In the genomic region with DNA sequence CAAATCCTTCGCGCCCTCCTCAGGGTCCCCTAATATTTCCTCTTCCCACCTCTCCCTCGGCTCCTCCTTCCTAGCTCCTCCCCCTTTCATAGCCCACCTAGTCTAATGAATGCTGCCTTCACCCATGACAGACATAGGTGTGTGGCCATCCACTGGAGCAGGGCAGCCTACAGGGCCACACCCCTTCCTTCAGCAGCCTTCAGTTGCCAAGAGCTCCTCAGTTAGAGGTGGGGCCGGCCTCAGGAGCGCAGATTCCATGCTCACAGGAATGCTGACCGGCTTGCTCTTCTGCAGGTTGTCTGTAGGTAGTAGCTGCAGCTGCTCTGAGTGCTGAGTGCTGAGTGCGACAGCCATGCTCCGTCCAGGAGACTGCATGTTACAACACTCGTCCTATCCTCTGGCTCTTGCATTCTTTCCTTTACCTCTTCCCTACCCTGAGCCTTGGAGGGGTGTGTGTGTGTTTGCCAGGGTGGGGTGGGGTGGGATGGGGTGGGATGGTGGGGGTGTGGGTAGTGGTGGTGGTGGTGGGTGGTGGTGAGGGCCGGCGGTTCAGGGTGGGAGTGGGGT, we compare ENCODE assay signal across 10 mouse cellular contexts. TPM values are rescaled to one million over a fixed set of nuclear protein-coding genes. Genes with fewer than 3 reads are reported as not detected.
DNase-seq lines count a peak whose midpoint lies in the region; ATAC-seq and TF ChIP-seq lines count a peak whose summit lies in the region.
"Had no signal": no experiment of that assay in that cellular context is flagged by ENCODE, and none has a peak within 500 bp of the region (broad histone marks: within the 10 kb centered on the region; RNA-seq: fewer than 3 reads in every experiment).

No protein-coding gene starts in this region.

- no peaks in the 10 kb centered on the region for H3K4me1 ChIP-seq in midbrain, embryonic 11.5 days (ENCODE audit: control insufficient read depth, insufficient read depth, low read length)
- H3K4me1 ChIP-seq in midbrain, embryonic 15.5 days: no peaks in the 10 kb centered on the region
- 0 out of 2 replicates have a peak, but pooled peaks cover 2% of the 10 kb centered on the region for H3K4me1 ChIP-seq in lung, adult 2 months (ENCODE audit: control insufficient read depth, insufficient read depth, low read length)
- no peaks in the 10 kb centered on the region for H3K4me1 ChIP-seq in stomach, postnatal 0 days (replicated peaks; ENCODE audit: control insufficient read depth, insufficient read depth)
- H3K4me1 ChIP-seq: heart, embryonic 13.5 days had no signal

- no peaks in the 10 kb centered on the region for H3K9me3 ChIP-seq in midbrain, embryonic 11.5 days (ENCODE audit: control insufficient read depth, low read length)
- no peaks in the 10 kb centered on the region for H3K9me3 ChIP-seq in midbrain, embryonic 15.5 days
- H3K9me3 ChIP-seq in stomach, postnatal 0 days (ENCODE audit: control insufficient read depth, low read length): no peaks in the 10 kb centered on the region
- H3K9me3 ChIP-seq: heart, embryonic 13.5 days had no signal

- no peak overlapping the region for H3K27ac ChIP-seq in midbrain, embryonic 11.5 days (ENCODE audit: low read depth, low read length)
- H3K27ac ChIP-seq in midbrain, embryonic 15.5 days: no peak overlapping the region
- no peak overlapping the region for H3K27ac ChIP-seq in stomach, postnatal 0 days (replicated peaks)
- H3K27ac ChIP-seq: heart, embryonic 13.5 days had no signal

- no peak for ATAC-seq in CD4-positive, CD25-positive, alpha-beta regulatory T cell, adult 4 months
- no peak for ATAC-seq in midbrain, embryonic 11.5 days (ENCODE audit: low FRiP score)
- no peak for ATAC-seq in midbrain, embryonic 15.5 days (replicated peaks)
- ATAC-seq in stomach, postnatal 0 days (ENCODE audit: low FRiP score, low TSS enrichment): peak; percentile 66

- no peak overlapping the region for H3K9ac ChIP-seq in midbrain, embryonic 11.5 days (ENCODE audit: low read length)
- no peak overlapping the region for H3K9ac ChIP-seq in midbrain, embryonic 15.5 days
- H3K9ac ChIP-seq in stomach, postnatal 0 days (ENCODE audit: low read length): no peak overlapping the region
- H3K9ac ChIP-seq: heart, embryonic 13.5 days had no signal

- 83% methylated on average over 11 of the region's 11 CpGs for WGBS in midbrain, embryonic 11.5 days
- WGBS in midbrain, embryonic 15.5 days: 83% methylated on average over 11 of the region's 11 CpGs
- WGBS in lung, adult 2 months: 66% methylated on average over 11 of the region's 11 CpGs
- 50% methylated on average over 11 of the region's 11 CpGs for WGBS in stomach, postnatal 0 days

- H3K36me3 ChIP-seq in midbrain, embryonic 11.5 days (ENCODE audit: control insufficient read depth, insufficient read depth, low read length): no peaks in the 10 kb centered on the region
- no peaks in the 10 kb centered on the region for H3K36me3 ChIP-seq in midbrain, embryonic 15.5 days (replicated peaks)
- H3K36me3 ChIP-seq in stomach, postnatal 0 days (ENCODE audit: control insufficient read depth, insufficient read depth, low read length): no peaks in the 10 kb centered on the region
- H3K36me3 ChIP-seq: heart, embryonic 13.5 days had no signal

- 0 out of 2 replicates have a peak, but pooled peaks have one; percentile 3 for TF ChIP-seq POLR2A in lung, adult 2 months (IDR thresholded peaks at IDR 0.05; ENCODE audit: borderline replicate concordance, extremely low read depth, low read depth, low read length)

- no peaks in the 10 kb centered on the region for H3K27me3 ChIP-seq in midbrain, embryonic 11.5 days (ENCODE audit: control insufficient read depth, insufficient read depth, low read length)
- no peaks in the 10 kb centered on the region for H3K27me3 ChIP-seq in midbrain, embryonic 15.5 days (replicated peaks)
- no peaks in the 10 kb centered on the region for H3K27me3 ChIP-seq in stomach, postnatal 0 days (ENCODE audit: control insufficient read depth, insufficient read depth, low read length)
- H3K27me3 ChIP-seq: heart, embryonic 13.5 days had no signal

- peak; percentile 13 for DNase-seq in CD4-positive, CD25-positive, alpha-beta regulatory T cell, adult 2 months (ENCODE audit: low read depth, low spot score)
- peak; percentile 61 for DNase-seq in midbrain, embryonic 11.5 days (ENCODE audit: low spot score, missing footprints)
- DNase-seq in lung, adult 2 months: peak; percentile 49
- peak; percentile 49 for DNase-seq in stomach, postnatal 0 days (ENCODE audit: low spot score)
- no peak for DNase-seq in cerebellum, adult 11-12 months
- no peak for DNase-seq in cerebellum, postnatal 14 days
- DNase-seq: adrenal gland, postnatal 10 days had no signal

- no peak overlapping the region for H3K4me2 ChIP-seq in midbrain, embryonic 11.5 days
- H3K4me2 ChIP-seq in midbrain, embryonic 15.5 days: no peak overlapping the region
- no peak overlapping the region for H3K4me2 ChIP-seq in stomach, postnatal 0 days (replicated peaks; ENCODE audit: low read depth)
- H3K4me2 ChIP-seq: heart, embryonic 13.5 days had no signal

- no peak overlapping the region for H3K4me3 ChIP-seq in midbrain, embryonic 11.5 days (ENCODE audit: low read depth, low read length)
- H3K4me3 ChIP-seq in midbrain, embryonic 15.5 days: no peak overlapping the region
- no peak overlapping the region for H3K4me3 ChIP-seq in lung, adult 2 months (replicated peaks; ENCODE audit: extremely low read depth, low read depth, low read length)
- no peak overlapping the region for H3K4me3 ChIP-seq in stomach, postnatal 0 days (ENCODE audit: low read depth, low read length)
- H3K4me3 ChIP-seq: heart, embryonic 13.5 days had no signal

- no peak for TF ChIP-seq EP300 in stomach, postnatal 0 days (optimal IDR thresholded peaks at IDR 0.05)

- TF ChIP-seq CTCF in lung, adult 2 months (IDR thresholded peaks at IDR 0.05; ENCODE audit: insufficient read depth, low read length): no peak
- no peak for TF ChIP-seq CTCF in stomach, postnatal 0 days (IDR thresholded peaks at IDR 0.05; ENCODE audit: low read depth)

RNA-seq across cellular contexts. Expression of gene Rap1b, which starts 16.3 kb away (rescaled TPM):
- polyA plus RNA-seq in CD4-positive, CD25-positive, alpha-beta regulatory T cell, adult 4 months (2017; shearing (Covaris generic)): 10 to 100 TPM; 58.0 to 90.0 TPM
- polyA plus RNA-seq in midbrain, embryonic 11.5 days (2014; fragmentation: Nextera tagmentation; extraction: Ambion mirVana): 172 and 178 TPM in 2 replicates
- 166 and 168 TPM in 2 replicates for polyA plus RNA-seq in midbrain, embryonic 15.5 days (2015; fragmentation: Nextera tagmentation; extraction: Ambion mirVana)
- 57.1 and 71.7 TPM in 2 replicates for polyA plus RNA-seq in lung, adult 2 months (2012; rRNA removed)
- polyA plus RNA-seq in stomach, postnatal 0 days (2015; fragmentation: Nextera tagmentation; extraction: Ambion mirVana): 130 and 132 TPM in 2 replicates

Comparison
In these comparisons a context has a peak if more than half of its experiments do, and no peak if none do; other contexts are left out.
1. DNase-seq: peak in CD4-positive, CD25-positive, alpha-beta regulatory T cell, adult 2 months (single experiment), midbrain, embryonic 11.5 days (single experiment), lung, adult 2 months (single experiment) and stomach, postnatal 0 days (single experiment); none in cerebellum, adult 11-12 months (single experiment) and cerebellum, postnatal 14 days (0 of 2).